Mouse (Mus musculus): ENCODE measurements around the gene Ckm. TPM values are rescaled to one million over a fixed set of nuclear protein-coding genes. Genes with fewer than 3 reads are reported as not detected.

Gene Ckm
- total and polyA plus RNA-seq, 3 experiments = not detected

DNA sequence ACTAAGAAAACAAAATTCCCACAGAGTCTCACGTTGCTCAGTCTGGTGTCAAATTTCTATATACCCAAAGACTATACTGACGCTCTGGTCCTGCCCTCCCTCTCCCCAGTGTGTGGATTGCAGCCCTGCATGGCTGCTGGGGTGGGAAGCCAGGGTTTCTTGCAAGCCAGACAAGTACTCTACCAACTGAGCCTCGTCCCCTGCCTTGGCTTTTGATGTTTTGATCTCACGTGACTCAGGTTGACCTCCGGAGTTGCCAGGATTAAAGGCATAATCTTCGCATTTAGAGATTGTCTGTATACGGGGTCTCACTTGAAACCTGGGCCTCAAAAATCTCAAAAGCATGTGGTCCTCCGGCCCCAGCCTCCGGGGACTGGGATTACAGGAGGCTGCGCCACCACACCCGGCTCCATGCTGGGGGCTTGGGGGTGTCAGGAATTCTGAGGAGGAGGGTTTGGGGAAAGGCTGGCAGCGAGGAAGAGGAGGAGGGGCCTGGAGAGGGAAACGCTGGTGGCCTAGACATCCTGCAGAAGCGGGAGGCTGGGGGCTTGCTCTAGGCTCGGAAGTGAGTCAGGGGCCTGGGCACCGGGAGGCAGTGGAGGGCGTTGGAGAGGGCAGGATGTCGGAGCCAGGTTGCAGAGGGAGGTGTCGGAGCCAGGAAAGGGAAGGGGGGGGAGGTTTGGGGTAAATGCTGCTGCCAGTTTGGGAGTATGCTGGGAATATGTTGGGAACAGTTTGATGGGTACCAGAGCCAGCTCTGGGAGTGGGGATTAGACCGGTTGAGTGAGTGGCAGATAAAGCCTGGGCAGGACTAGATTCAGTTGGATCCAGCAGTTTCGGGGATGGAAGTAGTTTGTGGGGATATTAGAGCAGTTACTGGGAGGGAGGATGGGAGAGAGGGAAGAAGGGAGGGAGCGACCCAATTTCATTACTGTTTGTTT, 60.1 kb downstream of the Ckm start:
- Histone ChIP-seq H3K79me2 (ENCODE audit: control insufficient read depth, insufficient read depth, low read length, poor library complexity) (no peaks in the 10 kb centered on the region), H3K9me3 (replicated peaks; ENCODE audit: insufficient read depth, low read length) (no peaks in the 10 kb centered on the region), H3K27ac (ENCODE audit: control insufficient read depth, low read depth, low read length) (no peak overlapping the region), H3K4me3 (ENCODE audit: control insufficient read depth in 1 of 2, insufficient read depth in 1 of 2, low read depth in 2 of 2, low read length in 2 of 2) (no peak overlapping the region), H3K9ac (ENCODE audit: control insufficient read depth, low read depth, low read length, poor library complexity, severe bottlenecking) (no peak overlapping the region), H3K4me1 (ENCODE audit: control insufficient read depth in 1 of 2, insufficient read depth in 2 of 2, low read length in 2 of 2) (no peaks in the 10 kb centered on the region; a peak in 1 of 4 replicates), H3K36me3 (ENCODE audit: control insufficient read depth in 1 of 2, insufficient read depth in 2 of 2, low read length in 2 of 2) (no peaks in the 10 kb centered on the region), H3K27me3 (ENCODE audit: control insufficient read depth in 1 of 2, insufficient read depth in 2 of 2, low read length in 2 of 2) (no peaks in the 10 kb centered on the region)
- TF ChIP-seq EP300 (IDR thresholded peaks at IDR 0.05; ENCODE audit: low read depth in 1 of 2, low read length in 2 of 2) (no peak), ETS1 (IDR thresholded peaks at IDR 0.05; ENCODE audit: low read depth, low read length) (no peak), KAT2A (conservative IDR thresholded peaks at IDR 0.05; ENCODE audit: low read depth, low read length) (no peak), MYC (IDR thresholded peaks at IDR 0.05; ENCODE audit: low read depth, low read length) (no peak), ZNF384 (IDR thresholded peaks at IDR 0.05; ENCODE audit: low read depth, low read length) (no peak), E2F4 (IDR thresholded peaks at IDR 0.05; ENCODE audit: borderline replicate concordance, low read depth, low read length) (no peak), SIN3A (IDR thresholded peaks at IDR 0.05; ENCODE audit: low read length) (no peak), MYB (IDR thresholded peaks at IDR 0.05; ENCODE audit: low read depth, low read length) (no peak), UBTF (IDR thresholded peaks at IDR 0.05; ENCODE audit: borderline replicate concordance, insufficient read depth, low read depth, low read length) (no peak), MAX (IDR thresholded peaks at IDR 0.05; ENCODE audit: low read length) (no peak)
- no peak for DNase-seq (ENCODE audit: low read depth, low spot score)

DNA sequence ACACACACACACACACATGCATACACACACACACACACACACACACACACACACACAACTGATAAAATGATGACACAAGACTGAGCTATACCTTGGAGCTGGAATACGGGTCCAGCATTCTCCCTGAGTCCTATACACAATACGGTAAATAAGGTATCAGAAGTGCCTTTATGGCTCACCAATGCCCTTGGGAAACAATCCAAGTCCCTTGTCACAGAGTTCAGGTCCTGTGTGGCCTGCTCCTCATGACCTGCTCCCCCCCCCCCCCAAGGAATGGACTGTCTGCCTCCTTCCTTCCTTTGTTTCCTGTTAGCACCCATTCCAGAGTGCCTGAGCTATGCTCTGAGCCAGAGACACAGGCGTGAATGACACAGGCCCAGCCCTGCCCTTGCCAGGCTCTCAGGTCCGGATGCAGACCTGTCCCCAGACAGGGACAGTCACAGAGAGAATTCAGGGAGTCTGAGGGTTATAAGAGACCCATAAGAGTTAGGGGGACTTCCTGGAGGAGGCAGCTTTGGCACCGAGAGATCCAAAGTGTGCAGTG, 62.1 kb downstream of the Ckm start:
- H3K27ac ChIP-seq (ENCODE audit: control insufficient read depth, low read depth, low read length) = no peak overlapping the region
- no peak for DNase-seq (ENCODE audit: low read depth, low spot score)
- H3K36me3 ChIP-seq (ENCODE audit: control insufficient read depth in 1 of 2, insufficient read depth in 2 of 2, low read length in 2 of 2) = no peaks in the 10 kb centered on the region
- no peak overlapping the region for H3K9ac ChIP-seq (ENCODE audit: control insufficient read depth, low read depth, low read length, poor library complexity, severe bottlenecking)
- H3K79me2 ChIP-seq (ENCODE audit: control insufficient read depth, insufficient read depth, low read length, poor library complexity) = no peaks in the 10 kb centered on the region
- no peaks in the 10 kb centered on the region for H3K27me3 ChIP-seq (ENCODE audit: control insufficient read depth in 1 of 2, insufficient read depth in 2 of 2, low read length in 2 of 2)
- no peak overlapping the region for H3K4me3 ChIP-seq (ENCODE audit: control insufficient read depth in 1 of 2, insufficient read depth in 1 of 2, low read depth in 2 of 2, low read length in 2 of 2)
- no peak for TF ChIP-seq POLR2AphosphoS2 (IDR thresholded peaks at IDR 0.05; ENCODE audit: low read length)
- no peak for TF ChIP-seq JUND (IDR thresholded peaks at IDR 0.05; ENCODE audit: low read depth, low read length)
- TF ChIP-seq BHLHE40 (IDR thresholded peaks at IDR 0.05; ENCODE audit: borderline replicate concordance, low read depth, low read length) = no peak
- no peak for TF ChIP-seq TAL1 (IDR thresholded peaks at IDR 0.05; ENCODE audit: low read length)
- no peaks in the 10 kb centered on the region for H3K9me3 ChIP-seq (replicated peaks; ENCODE audit: insufficient read depth, low read length)
- no peaks in the 10 kb centered on the region; a peak in 1 of 4 replicates for H3K4me1 ChIP-seq (ENCODE audit: control insufficient read depth in 1 of 2, insufficient read depth in 2 of 2, low read length in 2 of 2)
